Mouse (Mus musculus) ovary, postnatal 10 days (tissue): ENCODE measurements around the gene Uqcc2.
A peak's percentile ranks its signal among the peaks of the same experiment; 100 is the strongest.

Source experiments
- DNase-seq: peaks from one replicate; pipeline ENCODE4 v3.0.0; 2022; ENCODE audit warnings: low spot score

The Uqcc2 gene

DNA sequence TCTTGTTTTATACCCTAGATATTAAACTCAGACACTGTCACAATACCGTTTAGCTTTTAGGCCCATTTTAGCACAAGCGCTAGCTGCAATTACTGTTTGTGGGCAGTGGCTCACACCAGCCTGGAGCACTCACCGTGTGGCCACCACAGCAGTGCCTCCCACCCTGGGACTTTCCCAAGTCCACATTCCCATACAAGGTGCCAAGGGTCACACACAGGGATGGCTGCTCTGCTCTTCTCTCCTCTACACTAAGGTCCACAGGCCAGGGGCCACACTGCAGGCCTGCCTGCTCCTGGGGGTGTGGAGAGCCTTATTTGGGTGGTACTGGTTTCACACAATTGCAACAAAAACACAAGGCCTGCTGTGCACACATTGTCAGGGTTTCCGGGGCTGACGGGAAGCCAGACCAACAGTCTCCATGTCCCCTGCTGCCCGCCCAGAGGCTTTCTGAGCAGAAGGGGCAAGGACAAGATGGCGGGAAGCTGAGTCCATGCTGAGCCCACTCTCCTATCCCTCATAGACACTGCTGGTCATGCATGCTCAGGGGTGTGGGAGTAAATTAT lies 9.8 kb downstream of the Uqcc2 start:
- DNase-seq, result no peak

DNA sequence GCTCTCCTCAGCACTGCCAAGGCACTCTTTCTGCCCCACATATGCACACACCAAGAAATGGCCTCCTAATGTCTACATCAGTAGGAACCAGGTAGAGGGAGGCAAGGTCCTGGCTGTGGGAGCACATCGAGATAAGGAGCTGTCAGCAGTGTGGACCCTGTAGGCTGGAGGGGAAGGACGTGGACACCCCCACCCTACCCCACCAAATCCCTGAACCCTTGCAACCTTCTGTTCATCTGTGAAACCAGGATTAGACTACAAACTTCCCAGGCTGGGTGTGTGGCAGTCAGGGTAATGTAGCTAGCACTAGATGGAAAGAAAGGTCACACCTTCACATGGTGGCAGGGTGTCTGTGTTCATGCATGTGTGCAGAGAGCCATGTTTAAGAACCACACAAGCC lies 10.6 kb downstream of the Uqcc2 start:
- no peak for DNase-seq

DNA sequence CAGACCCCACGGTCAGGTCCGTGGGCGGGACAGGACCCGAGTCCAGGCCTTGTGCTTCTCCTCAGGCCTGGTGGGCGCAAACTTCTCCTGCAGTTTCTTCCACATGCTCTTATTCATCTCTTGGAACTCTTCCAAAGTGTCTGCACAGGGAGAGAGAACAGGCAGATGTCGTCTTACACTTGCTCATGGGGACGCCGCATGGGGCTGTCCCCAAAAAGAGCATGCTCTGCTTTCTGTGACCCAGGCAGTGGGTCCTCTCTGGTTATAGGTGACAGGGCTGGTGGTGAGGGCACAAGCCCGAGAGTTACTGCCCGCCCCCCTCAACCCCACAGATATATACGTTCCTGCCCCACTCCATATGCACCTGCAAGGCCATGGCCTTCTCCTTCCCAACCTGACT lies 11.0 kb downstream of the Uqcc2 start:
- no peak for DNase-seq

DNA sequence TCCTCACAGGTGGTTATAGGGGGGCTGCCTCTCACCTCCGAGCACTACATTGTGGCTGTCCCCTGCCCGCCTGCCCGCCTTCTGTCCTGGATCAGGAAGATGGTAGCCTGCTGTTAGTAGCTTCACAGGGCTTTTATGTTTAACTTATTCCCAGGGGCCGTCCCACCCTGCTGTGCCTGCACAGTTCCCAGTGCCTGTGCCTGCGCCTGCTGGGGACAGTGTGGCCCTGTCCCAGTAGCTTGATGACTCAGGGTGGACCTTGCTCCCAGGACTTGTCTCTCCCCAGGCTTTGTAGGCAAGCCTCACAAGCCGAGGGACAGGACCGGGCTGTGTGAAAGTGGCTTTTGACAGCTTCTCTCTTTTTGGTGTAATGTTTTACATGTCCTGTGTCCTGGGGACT lies 11.9 kb downstream of the Uqcc2 start:
- no peak for DNase-seq

DNA sequence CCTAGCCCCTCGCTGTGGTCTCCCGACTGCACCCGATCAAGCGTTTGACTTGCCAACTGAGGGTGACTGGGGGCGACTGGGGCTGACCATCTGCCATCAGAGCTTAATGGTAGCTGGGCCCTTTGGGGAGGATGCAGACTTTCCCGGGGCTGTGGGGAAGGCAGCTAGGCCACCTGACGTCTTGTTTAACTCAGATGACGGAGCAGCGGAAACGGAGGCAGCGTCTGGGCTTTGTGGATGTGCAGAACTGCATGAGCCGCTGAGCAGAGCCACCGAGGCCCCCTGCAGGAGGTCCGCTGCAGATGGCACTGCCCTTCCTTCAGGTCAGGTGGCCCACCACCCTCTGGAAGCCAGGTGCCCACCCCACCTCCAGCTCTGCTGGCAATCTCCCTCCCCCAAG lies 12.4 kb downstream of the Uqcc2 start:
- no peak for DNase-seq

DNA sequence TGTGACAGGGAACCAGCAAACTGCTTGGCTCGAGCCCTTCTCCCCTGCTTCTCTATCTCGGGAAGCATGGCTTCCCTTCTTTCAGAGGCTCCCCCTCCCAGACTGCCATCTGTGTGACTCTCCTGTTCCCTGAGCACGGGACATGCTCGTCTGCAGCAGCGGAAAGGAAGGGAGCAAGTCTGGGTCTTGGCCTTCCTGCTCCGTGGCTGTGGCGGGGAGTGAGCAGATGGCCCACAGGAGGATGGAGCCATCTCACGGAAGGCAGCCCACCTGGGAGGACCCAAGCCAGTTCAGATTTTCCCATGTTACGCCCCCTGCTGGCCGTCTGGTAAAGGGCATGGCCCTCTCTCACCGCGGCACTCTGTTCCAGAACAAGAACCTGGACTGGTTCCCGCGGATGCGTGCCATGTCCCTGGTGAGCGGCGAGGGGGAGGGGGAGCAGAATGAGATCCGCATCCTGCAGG lies 13.1 kb downstream of the Uqcc2 start:
- peak; percentile 33 for DNase-seq

DNA sequence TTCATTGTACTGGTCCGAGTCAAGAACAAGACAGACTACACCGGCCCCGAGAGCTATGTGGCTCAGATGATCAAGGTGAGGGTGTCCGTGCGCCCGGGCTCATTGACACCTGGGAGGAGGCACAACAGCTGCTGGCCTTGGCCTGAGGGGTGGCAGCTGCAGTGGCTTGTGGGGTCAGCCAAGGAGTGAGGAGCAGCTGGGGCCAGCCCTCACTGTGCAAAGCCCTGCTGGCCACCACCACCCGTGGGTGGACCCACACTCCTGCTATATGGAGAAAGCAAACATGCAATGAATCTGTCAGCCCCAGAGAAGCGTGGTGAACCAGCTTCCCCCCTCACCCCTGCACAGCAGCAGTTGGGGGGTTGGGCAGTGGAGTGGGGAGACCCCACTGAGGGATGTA lies 13.8 kb downstream of the Uqcc2 start:
- DNase-seq, result no peak

DNA sequence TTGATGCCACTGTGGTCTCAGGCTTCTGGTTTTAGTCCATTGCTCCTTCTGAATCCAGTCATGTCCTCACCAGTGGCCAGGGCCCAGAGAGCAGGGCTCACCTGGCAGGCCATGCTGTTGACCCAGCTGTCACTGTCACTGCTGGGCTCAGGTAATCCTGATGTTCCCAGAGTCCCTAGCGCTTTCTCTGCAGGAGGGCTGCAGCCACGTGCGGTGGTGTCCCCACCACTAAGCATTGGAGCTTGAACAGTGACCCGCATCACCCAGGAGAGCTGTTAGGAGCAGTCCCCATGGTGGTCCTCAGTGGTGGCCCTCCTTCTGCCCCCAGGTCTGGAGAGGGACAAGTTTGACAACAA lies 14.2 kb downstream of the Uqcc2 start:
- DNase-seq, result no peak

DNA sequence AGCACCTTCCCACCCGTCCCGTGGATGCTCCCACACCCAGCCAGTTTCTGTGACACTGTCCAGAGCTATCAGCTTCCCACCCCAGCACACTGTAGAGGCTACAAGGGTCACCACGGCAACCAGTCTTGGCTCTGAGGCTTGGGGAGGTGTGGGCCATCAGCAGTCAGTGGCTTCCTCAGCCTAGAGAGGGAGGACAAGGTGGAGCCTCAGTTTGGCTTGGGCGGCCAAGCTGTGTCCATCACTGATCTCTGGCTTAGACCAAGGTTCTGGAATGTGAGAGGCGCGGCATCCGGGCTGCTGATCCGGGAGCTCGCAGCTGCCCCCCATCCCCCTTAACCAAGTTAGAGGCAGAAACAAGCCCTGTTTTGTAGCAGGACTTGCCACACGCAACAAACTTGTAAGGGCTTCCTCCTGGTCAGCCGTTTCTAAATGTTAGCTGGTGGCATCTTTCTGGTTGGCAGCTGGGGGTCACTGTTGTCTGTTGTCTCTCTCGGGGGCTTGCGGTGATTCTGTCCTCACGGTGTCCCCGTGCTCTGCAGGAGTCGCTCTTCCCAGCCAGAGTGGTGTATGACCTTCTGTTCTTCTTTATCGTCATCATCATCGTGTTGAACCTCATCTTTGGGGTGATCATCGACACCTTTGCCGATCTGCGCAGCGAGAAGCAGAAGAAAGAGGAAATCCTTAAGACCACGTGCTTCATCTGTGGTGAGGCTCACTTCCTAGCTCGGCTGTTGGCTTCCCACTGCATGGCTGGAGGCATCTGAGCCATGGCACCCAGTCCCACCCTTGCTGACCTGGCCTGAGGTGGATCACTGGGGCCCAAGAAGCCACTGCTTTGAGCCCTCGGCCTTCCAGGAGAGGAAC lies 14.8 kb downstream of the Uqcc2 start:
- no peak for DNase-seq

DNA sequence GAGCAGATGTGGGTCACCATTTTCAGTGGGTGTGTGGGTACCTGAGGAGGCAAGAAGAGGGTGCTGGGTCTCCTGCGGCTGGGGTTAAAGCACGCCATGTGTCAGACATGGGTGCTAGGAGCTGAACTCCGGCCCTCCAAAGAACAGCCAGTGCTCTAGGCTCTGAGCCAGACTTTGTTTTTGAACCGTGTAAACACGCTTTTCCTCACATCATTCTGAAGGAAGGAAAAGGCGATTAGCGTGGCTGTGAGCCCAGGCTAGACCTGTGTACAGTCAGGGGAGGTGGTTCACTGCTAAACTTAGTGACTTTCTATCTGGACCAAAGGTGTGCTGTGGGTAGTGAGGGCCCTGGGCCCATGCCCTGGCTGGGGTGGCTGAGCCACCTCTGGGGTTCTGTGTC lies 23.6 kb downstream of the Uqcc2 start:
- DNase-seq, result no peak

DNA sequence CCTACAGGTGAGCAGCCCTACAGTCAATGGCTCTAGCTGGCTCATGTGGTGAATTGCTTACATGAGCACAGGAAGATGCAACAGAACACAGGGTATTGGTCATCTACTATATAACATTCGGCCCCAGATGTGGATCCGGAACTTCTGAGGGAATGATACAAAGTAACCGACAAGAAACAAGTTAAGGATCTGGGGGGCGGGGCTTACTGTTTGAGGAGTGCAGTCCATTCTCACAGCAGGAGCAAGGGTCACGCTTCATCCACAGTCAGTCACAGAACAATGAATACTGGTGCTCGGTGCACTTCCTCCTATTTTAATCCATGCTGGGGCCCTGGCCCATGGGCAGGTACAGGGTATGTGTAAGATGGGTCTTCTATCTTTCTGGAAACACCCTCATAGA lies 25.8 kb downstream of the Uqcc2 start:
- no peak for DNase-seq

DNA sequence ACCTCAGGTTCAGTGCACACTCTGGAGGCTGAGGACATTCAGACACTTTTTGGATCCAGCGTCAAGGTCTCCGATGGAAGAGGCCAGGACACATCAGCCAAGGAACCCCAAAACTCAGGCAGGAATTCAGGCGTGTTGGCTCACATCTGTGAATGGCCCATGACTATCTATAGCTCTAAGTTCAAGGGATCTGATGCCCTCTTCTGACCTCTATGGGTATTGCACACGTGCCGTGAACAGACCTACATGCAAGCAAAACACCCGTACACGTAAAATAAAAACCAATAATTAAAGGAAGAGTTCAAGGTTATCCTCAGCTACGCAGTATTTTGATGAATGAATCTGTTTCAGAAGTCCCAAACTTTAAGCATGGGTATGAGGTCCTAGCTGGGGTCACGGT lies 27.0 kb downstream of the Uqcc2 start:
- DNase-seq, result no peak

DNA sequence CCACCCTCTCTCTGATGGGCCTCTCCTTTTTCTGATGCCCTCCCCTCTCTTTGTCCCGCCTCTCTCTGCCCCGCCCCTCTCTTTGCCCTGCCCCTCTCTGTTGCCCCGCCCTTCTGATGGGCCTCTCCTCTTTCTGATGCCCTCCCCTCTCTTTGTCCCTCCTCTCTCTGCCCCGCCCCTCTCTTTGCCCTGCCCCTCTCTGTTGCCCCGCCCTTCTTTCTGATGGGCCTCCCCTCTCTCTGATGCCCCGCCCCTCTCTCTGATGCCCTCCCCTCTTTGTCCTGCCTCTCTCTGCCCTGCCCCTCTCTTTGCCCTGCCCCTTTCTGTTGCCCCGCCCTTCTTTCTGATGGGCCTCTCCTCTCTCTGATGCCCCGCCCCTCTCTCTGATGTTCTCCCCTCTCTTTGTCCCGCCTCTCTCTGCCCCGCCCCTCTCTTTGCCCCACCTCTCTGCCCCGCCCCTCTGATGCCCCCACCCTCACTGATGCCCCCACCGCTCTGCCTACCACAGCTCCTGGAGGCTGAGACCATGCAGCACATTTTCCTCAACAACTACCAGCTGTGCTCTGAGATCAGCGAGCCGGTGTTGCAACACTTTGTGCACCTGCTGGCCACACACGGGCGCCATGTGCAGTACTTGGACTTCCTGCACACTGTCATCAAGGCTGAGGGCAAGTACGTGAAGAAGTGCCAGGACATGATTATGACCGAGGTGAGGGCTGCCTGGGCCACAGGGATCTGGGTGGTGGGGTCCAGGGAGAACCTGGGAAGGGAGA lies 27.8 kb downstream of the Uqcc2 start:
- no peak for DNase-seq

DNA sequence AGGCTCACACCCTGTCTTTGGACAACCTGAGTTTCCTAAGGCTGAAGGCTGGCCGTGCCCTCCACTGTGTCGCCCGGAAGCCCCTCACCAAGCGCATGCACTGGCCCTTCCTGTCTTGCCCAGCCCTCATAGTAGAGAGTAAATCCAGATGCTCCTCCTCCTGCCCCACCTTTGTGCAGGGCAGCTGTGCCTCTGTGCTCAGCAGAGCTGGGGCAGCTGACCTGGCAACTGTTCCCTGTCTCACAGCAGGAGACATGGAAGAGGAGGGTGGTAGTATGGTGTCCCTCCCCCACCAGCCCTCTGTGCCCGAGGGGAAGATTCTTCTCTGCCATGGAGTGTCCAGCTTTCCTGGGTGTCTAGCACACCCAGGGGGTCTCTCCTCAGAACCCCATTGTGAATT lies 32.0 kb downstream of the Uqcc2 start:
- DNase-seq, result no peak

DNA sequence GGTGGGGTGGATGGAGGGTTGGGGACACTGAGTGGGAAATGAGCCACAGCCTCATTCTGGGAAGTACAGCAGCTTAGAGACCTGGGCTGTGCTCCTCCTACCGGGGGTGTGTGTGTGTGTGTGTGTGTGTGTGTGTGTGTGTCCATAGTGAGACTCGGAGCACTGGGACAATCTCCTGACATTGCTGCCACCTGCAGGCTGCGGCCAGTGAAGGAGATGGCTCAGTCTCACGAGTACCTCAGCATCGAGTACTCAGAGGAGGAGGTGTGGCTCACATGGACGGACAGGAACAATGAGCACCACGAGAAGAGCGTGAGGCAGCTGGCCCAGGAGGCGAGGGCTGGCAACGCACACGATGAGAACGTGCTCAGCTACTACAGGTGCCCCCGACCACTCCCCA lies 38.0 kb downstream of the Uqcc2 start:
- DNase-seq, result no peak

DNA sequence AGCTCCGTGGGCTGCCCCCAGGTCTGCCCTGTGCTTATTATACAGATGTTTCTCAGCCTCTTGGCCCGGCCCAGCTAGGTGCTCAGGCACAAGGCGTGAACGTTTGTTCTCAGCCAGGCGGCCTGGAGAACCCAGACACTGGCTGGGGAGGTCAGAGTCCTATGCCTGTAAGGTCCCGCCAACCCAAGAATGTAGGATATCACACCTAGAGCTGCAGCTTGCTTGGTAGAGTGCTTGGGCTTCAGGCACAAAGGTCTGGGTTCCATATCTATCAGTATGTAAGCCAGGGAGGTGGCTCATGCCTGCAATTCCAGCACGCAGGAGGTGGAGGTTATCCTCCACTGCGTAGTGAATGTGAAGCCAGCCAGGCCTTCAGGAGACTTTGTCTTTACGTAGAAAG lies 43.6 kb downstream of the Uqcc2 start:
- DNase-seq, result no peak

DNA sequence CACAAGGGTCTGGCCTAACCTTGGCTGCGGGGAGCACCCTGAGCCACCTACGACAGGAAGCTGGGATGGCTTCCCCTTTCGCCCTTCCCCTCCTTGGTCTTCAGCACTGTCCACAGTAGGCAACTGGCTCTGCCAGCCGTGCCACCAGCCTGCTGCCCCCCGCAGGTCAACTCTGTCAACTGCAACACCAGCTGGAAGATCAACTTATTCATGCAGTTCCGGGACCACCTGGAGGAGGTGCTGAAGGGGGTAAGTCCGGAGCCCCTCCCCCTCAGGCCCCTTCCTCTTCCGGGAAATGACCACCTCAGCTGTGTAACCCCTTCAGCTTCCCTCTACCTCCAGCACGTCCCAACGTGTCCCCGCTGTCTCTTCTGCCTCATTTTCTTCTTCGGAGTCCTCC lies 46.3 kb downstream of the Uqcc2 start:
- DNase-seq, result no peak

DNA sequence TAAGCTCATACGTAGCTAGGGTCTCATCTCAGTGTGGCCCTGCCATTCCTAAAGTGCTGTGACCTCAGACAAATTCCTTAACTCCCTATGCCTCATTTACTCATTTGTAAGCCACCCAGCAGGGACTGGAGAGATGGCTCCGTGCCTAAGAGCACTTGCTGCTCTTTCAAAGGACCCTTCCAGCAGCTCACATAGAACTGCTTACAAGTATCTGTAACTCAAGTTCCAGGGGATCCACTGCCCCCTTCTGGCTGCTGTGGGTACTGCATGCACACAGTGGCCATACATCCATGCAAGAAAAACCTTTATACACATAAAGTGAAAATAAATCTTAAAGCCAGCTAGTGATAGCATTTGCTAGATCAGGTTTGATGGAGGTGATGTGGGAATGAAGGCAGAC lies 48.0 kb downstream of the Uqcc2 start:
- DNase-seq, result no peak

DNA sequence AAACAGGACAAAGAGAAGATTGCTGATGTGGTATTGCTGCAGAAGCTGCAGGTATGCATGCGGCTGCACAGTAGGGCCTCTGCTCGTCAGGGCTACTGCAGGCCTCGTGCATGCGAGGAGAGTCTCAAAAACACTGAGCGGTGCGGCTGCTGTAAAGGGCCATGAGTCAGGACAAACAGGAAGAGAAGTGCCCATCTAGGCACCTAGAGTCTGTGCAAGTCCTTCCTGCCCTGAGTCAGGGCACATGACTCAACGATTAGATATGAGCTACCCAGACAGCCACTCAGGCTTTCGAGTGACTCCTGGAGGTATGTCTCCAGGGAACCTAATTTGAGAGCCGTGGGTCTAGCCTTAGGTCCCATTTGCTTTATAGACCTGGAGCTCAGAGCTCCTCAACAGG lies 50.1 kb downstream of the Uqcc2 start:
- DNase-seq, result no peak

DNA sequence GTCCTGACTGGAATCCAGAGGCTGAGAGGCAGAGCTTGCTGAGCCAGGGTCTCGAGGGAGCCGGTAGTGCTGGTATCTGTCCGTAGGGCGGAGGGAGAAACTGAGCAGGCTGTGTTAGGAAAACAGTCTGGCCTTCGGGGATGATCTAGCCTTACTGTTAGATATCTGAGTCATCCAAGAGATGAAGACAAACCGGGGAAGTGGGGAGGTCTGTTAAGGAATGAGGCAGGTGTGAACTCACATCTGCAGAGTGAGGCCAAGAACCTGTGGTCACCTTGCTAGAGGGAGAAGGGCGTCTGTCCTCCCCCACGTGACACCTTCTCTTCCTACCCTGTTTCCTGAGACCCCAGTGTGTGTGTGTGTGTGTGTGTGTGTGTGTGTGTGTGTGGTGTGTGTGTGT lies 50.9 kb downstream of the Uqcc2 start:
- no peak for DNase-seq

DNA sequence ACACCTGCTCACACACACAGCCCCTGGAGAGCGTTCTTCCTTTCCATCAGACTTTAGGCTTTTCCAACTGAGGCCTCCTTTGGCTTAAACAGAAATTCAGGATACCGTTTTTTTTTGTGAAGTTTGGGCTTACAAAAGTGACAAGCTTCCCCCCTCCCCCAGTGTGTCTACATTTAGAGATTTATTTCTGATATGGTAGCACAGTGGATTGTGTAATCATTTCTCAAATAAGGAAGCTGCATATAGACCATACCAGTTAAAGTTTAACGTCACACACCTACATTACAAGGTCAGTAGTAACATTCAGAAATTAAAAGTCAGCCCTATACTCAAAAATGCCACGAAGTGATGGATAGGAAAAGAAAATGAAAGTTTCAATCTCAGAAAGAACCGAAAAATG lies 51.8 kb downstream of the Uqcc2 start:
- DNase-seq, result no peak

DNA sequence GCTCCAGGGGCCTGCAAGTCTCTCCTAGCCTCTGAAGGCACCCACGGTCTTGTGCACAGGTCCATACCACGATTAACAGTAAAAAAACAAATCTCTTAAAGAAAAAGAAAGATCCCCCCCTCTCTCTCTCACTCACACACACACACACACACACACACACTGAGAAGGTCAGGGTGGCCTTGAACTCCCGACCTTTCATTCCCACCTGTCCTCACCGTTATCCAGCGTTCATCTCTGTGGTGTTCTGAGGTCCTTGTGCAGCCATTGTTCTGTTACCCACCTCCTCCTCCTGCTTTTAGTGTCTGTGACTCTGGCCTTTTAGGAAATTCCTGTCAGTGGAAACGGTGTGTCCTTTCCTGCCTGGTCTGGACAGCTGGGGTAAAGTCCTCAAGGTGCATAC lies 55.2 kb downstream of the Uqcc2 start:
- no peak for DNase-seq

DNA sequence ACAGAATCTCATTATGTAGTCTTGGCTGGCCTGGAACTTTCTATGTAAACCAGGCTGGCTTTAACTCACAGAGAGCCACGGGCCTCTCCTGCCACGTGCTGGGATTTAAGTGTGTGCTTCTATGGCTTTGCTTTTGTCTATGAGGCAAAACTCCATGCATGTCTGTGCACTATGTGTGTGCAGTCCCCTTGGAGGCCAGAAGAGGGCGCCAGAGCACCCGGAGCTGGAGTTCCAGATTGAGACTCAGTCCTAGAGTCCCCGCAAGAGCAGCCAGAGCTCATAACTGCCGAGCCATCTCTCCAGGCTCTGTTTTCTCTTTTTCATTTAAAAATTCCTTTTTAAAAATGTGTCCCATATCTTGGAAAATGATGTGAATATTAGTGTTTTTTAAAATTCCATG lies 55.8 kb downstream of the Uqcc2 start:
- no peak for DNase-seq
